Mouse (Mus musculus) hindbrain, embryonic 13.5 days (tissue): Measurements from ENCODE around the gene Dnal4. TPM values are rescaled to one million over a fixed set of nuclear protein-coding genes. Genes with fewer than 3 reads are reported as not detected.

Experiments used
- ATAC-seq: fragments of 200-750 bp; cut with Nextera tagmentation; 2 replicates; pipeline ENCODE4 v1.8.0; 2017; ENCODE audit warnings: moderate TSS enrichment; ENCODE audit not compliant: low FRiP score
- H3K27ac ChIP-seq: fragments of 300-500 bp; sonication (generic); 2 replicates; pipeline ENCODE4 v1.5.1; 2015; ENCODE audit warnings: inconsistent platforms, mild to moderate bottlenecking, moderate library complexity
- H3K27me3 ChIP-seq: fragments of 300-500 bp; sonication (generic); 2 replicates; pipeline ENCODE4 v1.6.1; 2015; ENCODE audit warnings: mild to moderate bottlenecking, inconsistent platforms
- H3K36me3 ChIP-seq: fragments of 300-500 bp; sonication (generic); 2 replicates; pipeline ENCODE4 v1.6.1; 2015; ENCODE audit warnings: mild to moderate bottlenecking, inconsistent platforms
- H3K4me1 ChIP-seq: fragments of 300-500 bp; sonication (generic); replicated peaks from 2 replicates; pipeline ENCODE4 v1.6.1; 2015; ENCODE audit warnings: inconsistent platforms
- H3K4me2 ChIP-seq: fragments of 300-500 bp; sonication (generic); 2 replicates; pipeline ENCODE4 v1.6.1; 2015; ENCODE audit warnings: inconsistent platforms, mild to moderate bottlenecking, moderate library complexity
- H3K4me3 ChIP-seq: fragments of 300-500 bp; sonication (generic); 2 replicates; pipeline ENCODE4 v1.5.1; 2015; ENCODE audit warnings: mild to moderate bottlenecking, inconsistent platforms
- H3K9ac ChIP-seq: fragments of 300-500 bp; sonication (generic); 2 replicates; pipeline ENCODE4 v1.6.1; 2015; ENCODE audit warnings: mild to moderate bottlenecking, inconsistent platforms
- H3K9me3 ChIP-seq: fragments of 300-500 bp; sonication (generic); 2 replicates; pipeline ENCODE4 v1.6.1; 2016; ENCODE audit warnings: inconsistent platforms
- WGBS: fragments of 180-500 bp; shearing (Covaris S2); methylation state at CpG from one replicate; pipeline ENCODE4 v1.1.7; 2015; 5-methylcytosine and 5-hydroxymethylcytosine counted together
- polyA plus RNA-seq: library from polyadenylated mRNA; unstranded; fragments of >200 nt; fragmentation: Nextera tagmentation; extraction: Ambion mirVana; gene quantifications from 2 replicates; pipeline ENCODE4 v1.2.1, GENCODE M21; 2015

The Dnal4 gene
- polyA plus RNA-seq, 1 experiment from 2014 or later: 83.5 TPM

DNA sequence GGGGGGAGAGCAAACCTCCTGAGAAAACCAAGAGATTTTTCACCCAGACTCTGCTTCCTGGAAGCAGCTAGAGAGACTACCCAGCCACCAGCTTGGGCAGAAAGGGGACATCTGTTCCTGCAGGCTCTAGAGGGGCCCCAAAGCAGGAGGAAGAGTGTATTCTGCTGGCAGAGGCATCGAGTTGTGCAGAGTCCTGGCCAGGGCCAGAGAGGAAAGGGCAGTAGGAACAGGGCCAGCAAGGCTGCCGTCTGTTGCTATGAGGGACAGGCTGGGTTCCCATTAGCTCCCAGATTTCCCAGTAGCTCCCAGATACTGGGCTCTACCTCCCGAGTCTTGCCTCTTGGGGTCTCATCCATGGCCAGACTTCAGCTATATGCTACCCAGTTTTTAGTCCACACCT, 32.4 kb upstream of the Dnal4 start:
- no peak overlapping the region for H3K9ac ChIP-seq
- H3K4me2 ChIP-seq: no peak overlapping the region
- H3K36me3 ChIP-seq: no peaks in the 10 kb centered on the region
- no peak overlapping the region for H3K4me3 ChIP-seq
- no peak overlapping the region for H3K27ac ChIP-seq
- peaks cover 5% of the 10 kb centered on the region for H3K4me1 ChIP-seq
- no peaks in the 10 kb centered on the region for H3K9me3 ChIP-seq
- H3K27me3 ChIP-seq: peaks cover 57% of the 10 kb centered on the region
- WGBS: 78% methylated on average over 3 of the region's 3 CpGs
- ATAC-seq: no peak

- no peaks in the 10 kb centered on the region for H3K9me3 ChIP-seq
- no peak for ATAC-seq
- peaks cover 15% of the 10 kb centered on the region for H3K4me1 ChIP-seq
- H3K9ac ChIP-seq: no peak overlapping the region
- H3K27ac ChIP-seq: no peak overlapping the region
- no peaks in the 10 kb centered on the region for H3K36me3 ChIP-seq
- H3K4me3 ChIP-seq: no peak overlapping the region
- 61% methylated on average over 5 of the region's 5 CpGs for WGBS
- H3K27me3 ChIP-seq: peaks cover 63% of the 10 kb centered on the region
- H3K4me2 ChIP-seq: no peak overlapping the region
Measured at GRCm38 (mm10) chr15:79808658-79809057, 31.0 kb upstream of the Dnal4 start.

- Histone ChIP-seq H3K4me3 (no peak overlapping the region), H3K36me3 (no peaks in the 10 kb centered on the region), H3K27ac (no peak overlapping the region), H3K9ac (no peak overlapping the region), H3K4me1 (peaks cover 21% of the 10 kb centered on the region), H3K4me2 (no peak overlapping the region), H3K9me3 (no peaks in the 10 kb centered on the region), H3K27me3 (peaks cover 69% of the 10 kb centered on the region)
- 36% methylated on average over 5 of the region's 5 CpGs for WGBS
- no peak for ATAC-seq
Measured at GRCm38 (mm10) chr15:79808114-79808513, 30.5 kb upstream of the Dnal4 start.

DNA sequence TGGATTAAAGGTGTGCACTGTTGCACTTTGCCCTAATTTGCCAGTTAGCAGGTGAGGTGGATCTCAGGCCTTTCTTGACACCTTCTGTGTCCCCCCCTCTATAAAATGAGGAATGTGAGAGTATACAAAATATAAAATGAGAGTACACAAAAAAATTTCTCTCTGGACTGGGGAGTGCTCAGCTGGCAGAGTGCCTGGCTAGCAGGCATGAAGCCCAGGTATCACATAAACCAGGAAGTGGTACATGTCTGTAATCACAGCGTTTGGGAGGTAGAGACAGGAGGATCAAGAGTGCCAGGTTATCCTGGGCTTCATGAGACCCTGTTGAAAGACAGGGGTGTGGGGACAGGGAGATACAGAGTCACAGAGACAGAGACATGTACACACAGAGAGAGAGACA, 29.4 kb upstream of the Dnal4 start:
- ATAC-seq: no peak
- Histone ChIP-seq H3K9ac (no peak overlapping the region), H3K27me3 (peaks cover 80% of the 10 kb centered on the region), H3K36me3 (no peaks in the 10 kb centered on the region), H3K27ac (no peak overlapping the region), H3K4me2 (no peak overlapping the region), H3K4me3 (no peak overlapping the region), H3K4me1 (peaks cover 31% of the 10 kb centered on the region), H3K9me3 (no peaks in the 10 kb centered on the region)
- WGBS: 47% methylated on average over 1 of the region's 1 CpGs

DNA sequence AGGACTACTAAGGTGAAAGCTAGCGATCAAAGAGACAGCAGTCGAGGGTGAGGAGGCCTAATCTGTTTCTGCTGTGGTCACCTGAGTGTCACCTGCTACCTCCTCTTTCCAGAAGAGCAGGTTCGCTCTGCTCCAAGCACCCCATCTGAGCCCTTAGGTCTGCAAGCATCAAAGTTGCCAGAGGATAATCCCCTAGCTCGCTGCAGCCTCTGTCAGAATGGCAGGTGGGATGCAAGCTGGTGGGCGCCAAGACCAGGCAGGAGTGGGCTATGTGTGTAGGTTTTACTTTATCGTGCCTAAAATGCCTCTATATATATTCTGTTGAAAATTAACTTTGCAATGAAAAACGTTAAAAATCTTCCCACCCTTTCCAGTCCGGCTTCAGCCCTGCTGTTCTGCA, 27.6 kb upstream of the Dnal4 start:
- Histone ChIP-seq H3K4me2 (peak overlapping the region; percentile 69), H3K9me3 (no peaks in the 10 kb centered on the region), H3K4me1 (peaks cover 42% of the 10 kb centered on the region), H3K4me3 (peak overlapping the region; percentile 71), H3K36me3 (no peaks in the 10 kb centered on the region; the same call in 1 of the 2 replicates), H3K27ac (peak overlapping the region; percentile 87), H3K9ac (peak overlapping the region; percentile 88), H3K27me3 (peaks cover 76% of the 10 kb centered on the region)
- no peak for ATAC-seq
- 24% methylated on average over 8 of the region's 8 CpGs for WGBS

- Histone ChIP-seq H3K36me3 (no peaks in the 10 kb centered on the region; the same call in 1 of the 2 replicates), H3K9me3 (no peaks in the 10 kb centered on the region), H3K27me3 (peaks cover 73% of the 10 kb centered on the region), H3K4me3 (peak within 1 kb of the TSS; percentile 71), H3K9ac (peak within 1 kb of the TSS; percentile 88), H3K4me1 (peaks cover 43% of the 10 kb centered on the region), H3K4me2 (peak within 1 kb of the TSS; percentile 69), H3K27ac (peak within 1 kb of the TSS; percentile 87)
- WGBS: under 1% methylated on average over 69 of the region's 91 CpGs
- ATAC-seq: peak; percentile 80
Measured at GRCm38 (mm10) chr15:79804352-79805071, 26.9 kb upstream of the Dnal4 start, which contains the start of gene Nptxr. Nptxr (minus strand) TSS chr15:79804766.

- peak; percentile 60 for ATAC-seq
- 4% methylated on average over 80 of the region's 81 CpGs for WGBS
- H3K36me3 ChIP-seq: no peaks in the 10 kb centered on the region; the same call in 1 of the 2 replicates
- H3K27ac ChIP-seq: peak overlapping the region; percentile 87
- H3K9ac ChIP-seq: peak overlapping the region; percentile 88
- no peaks in the 10 kb centered on the region for H3K9me3 ChIP-seq
- peak overlapping the region; percentile 71 for H3K4me3 ChIP-seq
- H3K4me1 ChIP-seq: peaks cover 43% of the 10 kb centered on the region
- H3K27me3 ChIP-seq: peaks cover 66% of the 10 kb centered on the region
- H3K4me2 ChIP-seq: peak overlapping the region; percentile 69
Measured at GRCm38 (mm10) chr15:79803533-79804351, 26.1 kb upstream of the Dnal4 start.

DNA sequence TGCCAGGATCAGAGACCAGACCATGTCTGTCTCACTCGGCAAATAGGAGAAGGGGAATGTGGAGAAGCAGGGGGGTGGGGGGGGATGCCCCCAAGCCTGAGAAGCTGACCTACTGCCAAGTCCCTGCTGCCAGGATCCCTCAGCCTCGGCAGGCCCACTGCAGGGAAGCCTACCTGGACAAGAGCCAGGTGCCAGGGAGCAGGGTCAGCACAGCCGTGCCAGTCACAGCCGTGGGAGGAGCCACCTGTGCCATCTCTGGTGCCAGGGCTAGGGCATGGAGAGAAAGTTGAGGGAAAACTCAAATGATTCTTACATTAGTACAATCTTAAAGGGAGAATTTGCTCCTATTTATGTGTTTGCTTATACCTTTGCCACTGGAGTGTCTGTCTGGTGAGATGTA, 24.7 kb upstream of the Dnal4 start:
- Histone ChIP-seq H3K27me3 (peaks cover 57% of the 10 kb centered on the region), H3K9me3 (no peaks in the 10 kb centered on the region), H3K9ac (no peak overlapping the region), H3K4me1 (peaks cover 43% of the 10 kb centered on the region), H3K4me3 (no peak overlapping the region), H3K4me2 (no peak overlapping the region), H3K36me3 (no peaks in the 10 kb centered on the region; the same call in 1 of the 2 replicates), H3K27ac (no peak overlapping the region)
- WGBS: 62% methylated on average over 4 of the region's 4 CpGs
- no peak for ATAC-seq

GRCm38 (mm10) chr15:79801646-79802045, 24.0 kb upstream of the Dnal4 start:
- no peaks in the 10 kb centered on the region; the same call in 1 of the 2 replicates for H3K36me3 ChIP-seq
- peaks cover 50% of the 10 kb centered on the region for H3K27me3 ChIP-seq
- no peak overlapping the region for H3K9ac ChIP-seq
- H3K9me3 ChIP-seq: no peaks in the 10 kb centered on the region
- no peak overlapping the region for H3K4me2 ChIP-seq
- no peak for ATAC-seq
- no peak overlapping the region for H3K27ac ChIP-seq
- peaks cover 43% of the 10 kb centered on the region for H3K4me1 ChIP-seq
- 69% methylated on average over 2 of the region's 2 CpGs for WGBS
- H3K4me3 ChIP-seq: no peak overlapping the region

- Histone ChIP-seq H3K4me1 (peaks cover 44% of the 10 kb centered on the region), H3K4me2 (no peak overlapping the region), H3K9ac (peak overlapping the region; percentile 46; the same call in 1 of the 2 replicates), H3K27ac (no peak overlapping the region), H3K9me3 (no peaks in the 10 kb centered on the region), H3K27me3 (peaks cover 41% of the 10 kb centered on the region), H3K36me3 (no peaks in the 10 kb centered on the region; the same call in 1 of the 2 replicates), H3K4me3 (no peak overlapping the region)
- no peak for ATAC-seq
- WGBS: 43% methylated on average over 11 of the region's 11 CpGs
Measured at GRCm38 (mm10) chr15:79800701-79801100, 23.1 kb upstream of the Dnal4 start.

GRCm38 (mm10) chr15:79798591-79798990, 20.9 kb upstream of the Dnal4 start:
- H3K9ac ChIP-seq: no peak overlapping the region

DNA sequence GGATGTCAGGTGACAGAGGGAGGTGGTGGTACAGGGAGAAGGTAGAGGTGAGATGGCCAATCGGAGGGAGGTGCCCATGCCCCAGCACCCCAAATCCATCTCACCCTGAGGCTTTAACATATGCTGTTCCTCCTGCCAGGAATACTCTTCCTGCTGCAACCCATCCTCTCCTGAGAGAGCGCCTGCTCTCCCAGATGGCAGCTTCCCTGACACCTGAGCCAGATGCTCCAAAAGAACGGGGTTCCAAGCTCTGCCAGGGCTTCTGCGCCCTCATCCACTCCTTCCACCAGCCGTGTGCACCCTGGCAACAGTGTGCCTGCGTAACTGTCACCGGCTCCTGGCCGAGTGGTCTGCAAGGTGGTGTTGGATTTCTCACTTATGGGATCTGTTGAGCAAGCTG, 20.0 kb upstream of the Dnal4 start:
- H3K4me3 ChIP-seq: no peak overlapping the region
- H3K4me2 ChIP-seq: no peak overlapping the region
- peaks cover 23% of the 10 kb centered on the region for H3K27me3 ChIP-seq
- ATAC-seq: no peak
- no peaks in the 10 kb centered on the region for H3K9me3 ChIP-seq
- peaks cover 5% of the 10 kb centered on the region; the same call in 1 of the 2 replicates for H3K36me3 ChIP-seq
- no peak overlapping the region for H3K9ac ChIP-seq
- no peak overlapping the region for H3K27ac ChIP-seq
- H3K4me1 ChIP-seq: peaks cover 21% of the 10 kb centered on the region
- 89% methylated on average over 8 of the region's 8 CpGs for WGBS

More at GRCm38 (mm10) chr15:79798591-79798990, 20.9 kb upstream of the Dnal4 start:
- H3K27me3 ChIP-seq: peaks cover 27% of the 10 kb centered on the region
- H3K36me3 ChIP-seq: peaks cover 3% of the 10 kb centered on the region; the same call in 1 of the 2 replicates
- peaks cover 30% of the 10 kb centered on the region for H3K4me1 ChIP-seq
- H3K27ac ChIP-seq: no peak overlapping the region
- H3K9me3 ChIP-seq: no peaks in the 10 kb centered on the region
- no peak overlapping the region for H3K4me3 ChIP-seq
- no peak overlapping the region for H3K4me2 ChIP-seq
- 87% methylated on average over 10 of the region's 10 CpGs for WGBS
- ATAC-seq: no peak
